Mouse (Mus musculus): ENCODE data around the gene Prr12.

DNA sequence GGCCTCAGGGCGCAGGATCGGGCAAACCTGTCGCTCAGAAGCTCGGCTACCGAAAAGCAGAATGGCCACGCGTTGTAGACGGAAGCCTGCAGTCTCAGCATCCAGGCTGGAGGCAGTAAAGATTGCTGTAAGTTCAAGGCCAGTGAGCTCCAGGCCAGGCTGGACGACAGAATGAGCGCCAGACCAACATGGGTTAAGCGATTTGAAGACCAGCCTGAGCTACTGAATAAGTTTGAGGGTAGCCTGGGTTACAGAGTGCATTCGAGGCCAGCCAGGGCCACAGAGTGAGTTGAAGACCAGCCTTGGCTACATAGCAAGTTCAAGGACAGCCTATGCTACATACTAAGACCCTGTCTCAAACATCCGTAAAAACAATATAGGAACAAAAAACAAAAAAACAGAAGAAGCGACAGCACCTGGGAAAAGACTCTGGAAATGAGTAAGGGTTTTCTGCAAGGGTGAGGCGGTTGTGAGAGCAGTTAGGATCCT, 54.7 kb downstream of the Prr12 start:
- TF ChIP-seq CTCF (IDR thresholded peaks at IDR 0.05; ENCODE audit: low read depth) (no peak), EP300 (IDR thresholded peaks at IDR 0.05; ENCODE audit: low read depth) (no peak)

Measured in heart, postnatal 0 days (tissue).